Mouse (Mus musculus) fat pad, adult 2 months (tissue): ENCODE data around the gene Cst3.

ENCODE experiments used
- DNase-seq: peaks from one replicate; pipeline ENCODE4 v3.0.0-alpha.2; 2011; ENCODE audit warnings: low read depth, low spot score; ENCODE audit errors: extremely low read depth

Gene Cst3

DNA sequence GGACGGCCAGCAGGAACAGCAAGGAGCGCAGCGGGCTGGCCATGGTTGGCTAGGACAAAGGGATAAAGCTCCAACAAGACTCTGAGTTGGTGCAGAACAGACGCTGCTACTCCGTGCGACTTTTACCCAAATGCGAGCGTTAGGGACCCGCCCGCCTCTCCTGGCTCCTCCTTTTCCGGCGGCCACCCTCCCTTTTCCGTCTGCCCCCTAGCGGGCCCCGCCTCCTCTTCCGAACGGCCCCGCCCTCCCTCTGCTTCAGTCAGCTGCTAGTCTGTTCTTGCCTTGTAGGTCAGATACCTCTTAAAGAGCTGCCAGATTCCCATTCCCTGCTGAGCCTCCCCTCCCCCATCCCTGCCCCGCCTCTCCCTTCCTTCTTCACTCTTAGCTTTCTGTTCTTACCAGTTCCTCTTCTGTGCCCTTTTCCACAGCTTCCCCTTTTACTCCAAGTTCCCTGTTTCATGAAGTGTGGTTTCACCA, at the start of gene Cst3:
Gene Cst3 (minus strand): TSS at position 358 of the 477 bp plus-strand sequence.
- DNase-seq: no peak

DNA sequence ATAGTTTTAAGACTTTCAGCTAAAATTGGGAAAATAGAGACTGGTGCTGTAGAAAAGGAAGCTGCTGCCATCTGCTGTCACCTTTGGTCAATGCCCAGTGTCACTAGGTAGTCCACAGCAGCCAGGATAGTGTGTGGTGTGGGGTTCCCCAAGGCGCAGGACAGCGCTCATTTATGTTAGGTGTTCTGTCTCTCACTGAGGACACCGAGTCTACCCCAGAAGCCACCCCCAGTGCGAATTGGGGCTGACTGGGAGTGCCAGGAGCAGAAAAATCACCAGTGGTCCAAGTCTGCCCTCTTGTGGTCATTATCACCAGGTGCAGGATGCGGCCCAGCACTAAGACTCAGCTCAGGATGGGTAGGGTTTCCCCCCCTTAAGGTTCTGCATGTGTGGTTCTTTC, 26.8 kb upstream of the Cst3 start:
- no peak for DNase-seq

DNA sequence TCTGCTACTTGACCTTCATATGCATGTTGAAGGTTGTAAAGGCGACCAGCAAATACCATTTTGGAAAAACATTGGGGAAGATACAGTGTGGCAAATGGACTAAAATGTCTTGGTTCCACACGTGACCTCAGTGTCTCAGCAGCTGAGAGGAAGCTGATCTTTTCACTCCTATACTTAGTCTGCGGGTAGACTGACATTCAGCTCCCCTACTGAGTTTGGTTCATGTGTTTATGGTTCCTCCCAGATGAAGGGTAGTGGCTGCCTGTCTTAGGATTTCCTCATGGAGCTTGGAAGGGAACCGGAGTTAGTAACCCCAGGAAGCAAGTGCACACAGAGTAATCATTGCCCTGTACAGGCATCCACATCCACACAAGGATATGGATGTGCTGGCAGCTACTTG, 24.8 kb upstream of the Cst3 start:
- no peak for DNase-seq

DNA sequence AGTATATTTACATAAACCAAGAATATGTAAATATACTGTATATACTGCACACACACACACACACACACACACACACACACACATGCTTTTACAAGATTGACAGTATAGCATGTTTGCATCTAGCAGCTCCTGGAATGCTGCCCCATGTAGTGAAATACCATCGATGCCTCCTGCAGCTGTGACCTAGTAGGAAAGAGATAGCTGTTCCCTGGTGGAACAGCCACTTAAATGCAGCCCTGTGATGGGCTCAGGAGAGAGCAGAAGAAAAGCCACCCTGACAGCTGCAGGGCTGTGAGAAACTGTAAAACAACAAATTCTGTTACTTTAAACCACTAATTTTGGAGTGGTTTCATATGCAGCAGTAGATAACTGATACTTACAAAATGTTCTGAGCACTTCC, 20.7 kb upstream of the Cst3 start:
- DNase-seq: no peak

DNA sequence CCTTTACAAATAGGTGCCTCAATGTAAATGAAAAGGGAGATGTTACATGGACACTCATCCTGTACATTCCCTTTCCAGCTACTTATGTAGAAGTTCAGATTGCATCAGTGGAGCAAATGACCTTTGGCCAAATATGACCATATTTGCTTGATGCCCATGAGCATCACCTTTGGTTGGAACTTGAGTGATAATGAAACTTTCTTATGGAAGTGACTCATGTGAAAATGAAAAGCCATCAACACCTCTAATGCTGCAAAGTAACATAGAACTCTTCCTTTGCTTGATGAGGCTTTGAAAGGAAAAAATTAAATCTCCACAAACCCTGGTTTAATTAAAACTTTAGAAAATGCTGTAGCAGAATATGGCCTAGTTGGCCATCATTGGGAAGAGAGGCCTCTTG, 17.6 kb upstream of the Cst3 start:
- DNase-seq: no peak

DNA sequence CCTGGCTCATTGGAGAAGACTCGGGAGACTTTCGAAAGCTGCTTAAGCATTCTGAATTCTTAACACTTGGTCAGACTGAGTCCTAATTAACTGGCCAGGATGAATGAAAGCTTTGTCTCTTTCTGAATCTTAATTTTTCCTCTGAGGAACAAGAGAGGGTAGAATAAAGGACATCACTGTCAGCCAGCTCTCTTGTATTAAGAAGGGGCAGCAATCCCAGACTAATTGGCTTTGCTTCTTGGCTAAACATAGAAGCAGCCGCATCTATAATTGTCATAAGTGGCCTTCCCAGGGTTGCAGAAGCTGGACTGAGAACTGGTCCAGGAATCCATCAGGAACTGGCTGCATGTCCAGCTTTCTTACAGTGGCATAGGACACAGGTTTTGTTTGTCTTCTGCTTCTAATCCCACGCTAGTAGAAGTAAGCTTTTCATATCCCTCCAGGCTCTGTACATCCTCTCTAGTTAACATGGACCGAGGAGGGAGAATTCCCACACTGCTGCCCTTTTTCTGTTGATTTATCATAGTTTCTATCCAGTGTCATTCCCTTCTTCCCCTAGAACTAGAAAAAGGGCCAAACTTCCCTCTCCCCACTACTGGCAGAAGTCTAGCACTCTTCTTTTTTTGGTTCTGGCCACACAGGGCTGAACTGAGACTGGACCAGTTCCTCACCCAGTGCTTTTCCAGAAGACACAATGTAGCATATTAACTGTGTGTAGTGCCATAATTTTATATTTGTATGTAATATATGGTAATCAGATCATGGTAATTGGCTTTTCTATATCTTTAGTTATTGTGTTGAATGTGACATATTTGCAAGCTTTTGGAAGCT, 14.7 kb upstream of the Cst3 start:
- no peak for DNase-seq

DNA sequence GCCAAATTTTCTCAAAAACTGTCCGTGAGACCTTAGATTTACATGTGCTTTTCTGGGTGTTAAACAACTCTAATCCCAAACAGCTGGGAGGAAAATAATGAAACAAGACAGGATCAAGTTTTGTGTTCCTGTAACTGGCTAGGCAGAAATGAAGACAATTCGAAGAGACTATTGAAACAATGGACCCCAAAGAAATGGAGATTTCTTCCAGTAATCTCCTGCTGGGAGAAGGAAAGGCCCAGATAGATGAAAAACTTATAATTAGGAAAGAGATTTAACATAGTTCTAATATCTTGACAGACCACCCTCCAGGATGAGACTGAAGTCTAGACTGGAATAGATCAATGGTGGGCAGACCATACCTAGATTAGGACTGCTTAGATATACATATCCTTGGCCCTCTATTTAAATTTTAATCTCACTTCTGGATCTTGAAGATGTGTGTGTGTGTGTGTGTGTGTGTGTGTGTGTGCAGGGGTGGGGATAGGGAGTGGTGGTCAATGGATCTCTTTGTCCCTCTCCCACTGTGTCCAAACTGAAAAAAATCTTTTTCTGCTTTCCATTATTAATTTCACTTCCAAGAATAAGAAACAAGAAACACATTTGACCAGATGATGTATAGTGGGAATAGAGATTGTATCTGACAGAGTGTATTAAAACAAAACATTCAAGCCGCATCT, 14.0 kb upstream of the Cst3 start:
- DNase-seq: no peak

DNA sequence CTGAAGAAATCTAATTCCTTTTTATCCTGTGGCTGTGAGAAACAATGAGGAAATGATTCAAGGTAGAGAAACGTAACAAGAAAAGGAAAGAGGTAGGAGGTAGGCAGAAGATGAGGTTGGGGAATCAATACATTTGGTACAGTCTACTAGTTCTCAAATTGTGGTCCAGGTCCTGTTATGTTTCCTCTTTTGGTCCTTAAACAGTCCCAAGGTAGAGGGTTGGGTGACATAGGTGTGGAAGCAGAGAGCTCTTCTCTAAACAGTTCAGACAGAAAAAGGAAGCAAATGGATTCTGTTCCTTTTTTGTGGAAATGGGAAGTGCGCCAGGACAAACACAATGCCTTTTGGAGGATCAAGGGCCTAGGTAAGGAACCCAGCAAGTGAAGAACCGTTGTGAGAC, 13.4 kb upstream of the Cst3 start:
- no peak for DNase-seq

DNA sequence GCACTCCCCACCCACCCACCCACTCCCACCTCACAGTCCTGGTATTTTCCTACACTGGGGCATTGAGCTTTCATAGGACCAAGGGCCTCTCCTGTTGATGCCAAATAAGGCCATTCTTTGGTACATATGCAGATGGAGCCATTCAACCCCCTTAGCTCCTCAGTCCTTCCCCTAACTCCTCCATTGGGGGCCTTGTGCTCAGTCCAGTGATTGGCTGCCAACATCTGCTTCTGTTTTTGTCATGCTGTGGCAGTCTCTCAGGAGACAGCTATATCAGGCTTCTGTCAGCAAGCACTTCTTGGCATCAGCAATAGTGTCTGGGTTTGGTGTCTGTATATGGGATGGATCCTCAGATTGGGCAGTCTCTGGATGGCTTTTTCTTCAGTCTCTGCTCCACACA, 9.2 kb upstream of the Cst3 start:
- no peak for DNase-seq

DNA sequence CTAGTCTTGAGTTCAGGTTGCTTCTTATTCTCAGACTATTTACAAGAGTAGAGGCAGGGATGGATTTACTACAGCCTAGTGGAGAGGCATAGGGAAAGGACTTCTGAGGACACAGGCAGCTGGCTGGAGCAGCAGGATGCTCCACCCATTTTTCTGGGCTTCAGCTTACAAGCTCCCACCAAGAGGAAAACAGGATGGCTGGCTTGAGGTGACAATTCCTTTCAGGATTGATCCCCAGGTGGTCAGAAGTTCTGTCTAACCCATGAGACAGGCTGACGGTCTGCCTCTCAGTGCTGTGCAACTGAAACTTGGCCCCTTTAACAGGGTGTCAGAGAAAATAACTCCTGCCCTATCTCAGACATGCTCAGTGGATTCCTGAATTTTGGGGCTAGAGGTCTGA, 3.7 kb upstream of the Cst3 start:
- no peak for DNase-seq

DNA sequence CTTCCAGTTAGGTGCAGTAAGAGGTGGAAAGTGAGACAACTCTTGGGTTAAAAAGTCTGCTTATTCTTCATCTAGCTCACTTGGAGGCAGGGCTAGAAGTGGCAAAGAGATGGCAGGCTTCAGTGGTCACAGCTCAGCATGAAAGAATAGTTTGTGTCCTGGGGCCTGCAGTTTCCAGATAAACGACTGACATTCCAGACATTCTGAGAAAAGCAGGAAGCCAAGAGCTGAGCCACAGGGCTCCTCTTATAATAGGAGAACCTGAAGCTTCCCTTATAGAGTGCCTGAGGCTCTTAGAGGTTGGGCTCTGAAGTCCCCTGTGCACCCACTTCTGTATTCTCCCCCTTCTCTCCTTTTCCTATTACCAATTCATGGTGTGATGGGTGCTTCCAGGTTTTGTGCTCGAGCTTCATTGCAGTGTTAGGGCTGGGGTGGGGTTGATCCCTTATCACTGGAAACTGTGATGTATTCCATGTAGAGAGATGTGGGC, 3.2 kb upstream of the Cst3 start:
- DNase-seq: no peak

DNA sequence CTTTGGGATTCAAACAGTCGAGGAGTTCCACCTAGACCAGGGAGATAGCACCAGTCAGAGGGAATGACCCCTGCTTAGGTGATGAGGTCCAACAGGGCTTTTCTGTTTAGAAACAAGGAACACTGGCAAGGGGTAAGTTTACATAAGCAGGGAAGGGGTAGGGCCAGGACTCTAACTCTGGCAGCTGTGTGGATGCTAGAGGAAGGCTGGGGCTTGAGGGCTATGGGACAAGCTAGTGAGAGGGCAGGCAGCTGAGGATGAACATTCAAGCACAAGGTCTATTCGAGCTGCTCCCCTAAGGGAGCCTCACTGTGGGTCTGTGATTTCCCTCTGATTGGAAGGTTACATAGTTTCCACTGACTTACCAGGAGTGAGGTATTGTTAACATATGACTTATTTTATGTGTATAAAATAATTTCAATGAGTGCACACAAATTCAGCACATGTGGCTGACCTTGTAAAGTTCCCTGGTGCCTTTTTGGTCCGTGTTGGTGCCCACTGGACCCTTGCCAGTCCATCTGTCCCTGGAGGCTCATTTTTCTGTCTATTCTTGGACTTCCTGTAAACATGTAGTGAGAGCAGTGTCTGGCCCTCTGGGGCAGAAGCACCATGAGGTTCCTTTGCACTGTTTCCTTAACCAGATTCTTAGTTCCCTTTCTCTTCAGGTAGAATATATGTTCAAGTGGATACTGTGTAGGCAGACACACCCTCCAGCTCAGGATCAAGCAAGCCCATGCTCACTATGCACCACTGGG, 1.7 kb upstream of the Cst3 start:
- DNase-seq: no peak

DNA sequence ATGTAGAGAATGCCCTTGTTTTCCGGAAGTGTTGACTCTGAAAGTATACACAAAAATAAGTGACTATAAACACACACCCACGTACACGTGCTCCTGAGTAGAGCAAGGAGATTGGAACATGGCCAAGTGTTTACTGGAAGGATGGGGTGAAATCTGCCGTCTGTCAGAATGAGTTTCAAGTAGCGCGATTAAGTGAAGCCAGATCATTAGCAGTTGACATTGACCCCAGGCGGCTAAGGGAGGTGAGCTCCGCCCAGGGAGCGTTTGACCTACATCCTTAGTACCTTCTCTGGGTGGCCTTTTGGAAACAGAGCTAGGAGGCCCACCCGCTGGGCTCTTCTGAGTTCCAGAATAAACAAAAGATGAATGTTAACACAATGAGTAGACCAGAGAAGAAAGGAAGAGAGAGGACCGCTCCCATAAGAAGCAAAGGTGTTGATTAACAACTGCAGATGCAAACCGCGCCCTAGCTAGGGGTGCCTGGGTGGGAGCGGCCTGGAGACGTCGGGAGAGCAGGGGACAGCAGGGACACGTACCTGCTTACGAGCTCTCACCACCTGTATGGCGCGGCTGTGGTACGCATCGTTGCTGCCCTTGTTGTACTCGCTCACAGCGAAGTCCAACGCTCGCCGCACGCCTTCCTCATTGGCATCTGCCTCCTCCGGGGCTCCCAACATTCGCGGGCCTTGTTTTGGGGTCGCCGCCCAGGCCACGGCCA, 716 bp downstream of the Cst3 start:
- no peak for DNase-seq

DNA sequence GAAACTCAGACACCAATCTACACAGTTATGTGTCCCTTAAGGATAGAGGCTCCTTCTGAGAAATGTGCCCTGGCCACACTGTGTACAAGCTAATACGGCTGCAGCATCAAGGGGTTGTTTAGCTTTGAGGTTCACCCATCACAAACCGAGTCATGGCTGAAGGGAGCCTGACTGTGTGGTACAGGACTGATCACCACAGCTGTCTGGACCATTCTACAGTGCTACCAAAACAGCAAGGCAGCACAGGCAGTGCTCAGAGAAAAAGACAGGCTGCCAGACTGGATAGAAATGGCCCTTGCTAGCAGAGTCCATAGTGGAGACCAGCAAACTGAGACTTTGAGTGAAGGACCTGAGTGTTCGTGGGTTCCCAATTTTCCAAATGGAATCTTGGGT, 1.3 kb downstream of the Cst3 start:
- no peak for DNase-seq

DNA sequence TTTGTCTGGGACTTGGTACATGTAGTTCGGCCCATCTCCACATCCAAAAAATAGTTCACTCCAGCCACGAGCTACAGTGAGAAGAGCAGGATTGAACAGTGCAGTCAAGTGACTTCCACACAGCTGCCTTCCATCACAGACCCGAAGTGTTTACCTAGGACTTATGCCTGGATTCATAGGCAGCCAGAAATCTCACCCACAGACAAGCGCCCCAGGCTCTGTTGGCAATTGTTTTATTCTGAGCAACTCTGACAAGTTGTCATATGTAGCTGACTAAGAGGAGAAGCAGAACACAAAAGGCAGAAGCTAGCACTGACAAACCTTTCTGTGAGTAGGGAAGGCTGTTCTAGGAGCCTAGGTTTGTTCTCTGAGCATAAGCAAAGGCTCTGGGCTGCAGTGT, 2.6 kb downstream of the Cst3 start:
- no peak for DNase-seq

DNA sequence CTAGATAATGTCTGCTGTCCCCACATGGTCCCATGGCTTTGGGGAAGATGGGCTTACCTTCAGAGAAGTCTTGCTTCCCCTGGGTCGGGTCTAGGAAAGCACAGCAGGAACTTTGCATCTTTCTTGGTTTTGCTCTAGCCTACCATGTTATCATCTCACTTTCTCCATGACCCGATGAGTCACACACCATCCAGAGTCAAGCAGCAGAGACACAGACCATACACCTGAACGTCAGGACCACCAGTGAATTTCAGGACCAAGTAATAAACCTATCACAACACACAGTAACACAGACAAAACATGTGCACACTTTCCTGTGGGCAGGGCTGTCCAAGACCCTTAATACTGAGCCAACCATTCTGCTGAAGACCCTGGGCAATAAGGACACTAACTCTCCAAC, 5.0 kb downstream of the Cst3 start:
- no peak for DNase-seq

DNA sequence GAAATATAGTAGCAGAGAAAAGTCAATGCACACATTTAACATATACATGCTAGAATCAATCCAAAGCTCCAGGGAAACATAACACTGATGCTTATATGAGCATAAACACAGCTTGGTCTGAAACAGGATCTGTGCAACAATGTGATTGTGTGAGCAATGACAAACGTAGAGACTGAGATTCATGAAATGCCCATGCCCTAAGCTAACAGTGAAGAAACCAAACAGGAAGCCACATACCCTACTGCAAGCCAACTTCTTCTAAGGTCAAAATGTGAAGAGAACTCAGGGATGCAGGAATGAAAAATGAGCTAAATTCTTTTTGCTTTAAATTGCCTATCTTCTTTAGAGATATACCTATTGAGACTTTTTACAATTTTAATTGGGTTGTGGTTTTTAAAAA, 6.5 kb downstream of the Cst3 start:
- DNase-seq: no peak

DNA sequence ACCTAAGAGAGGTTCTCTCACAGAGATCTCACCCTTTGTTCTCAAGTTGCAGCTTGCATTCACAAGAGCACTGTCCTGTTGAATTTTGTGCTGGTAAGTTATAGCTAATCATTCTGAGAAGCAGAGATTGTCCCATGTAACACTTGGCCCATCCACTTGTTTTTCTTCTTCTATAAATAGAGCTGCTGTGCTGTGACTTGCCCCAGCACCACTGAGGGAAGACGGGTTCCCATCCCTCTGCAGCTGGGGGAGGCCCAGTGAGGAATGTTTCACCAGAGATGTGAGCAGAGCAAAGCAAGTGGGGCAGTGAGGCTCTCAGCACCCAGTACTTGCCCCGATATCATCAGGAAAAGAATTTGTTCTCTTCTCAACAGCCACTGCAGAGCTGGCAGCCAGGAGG, 10.5 kb downstream of the Cst3 start, which contains the start of gene 9230104L09Rik:
Gene 9230104L09Rik (minus strand): TSS at position 73 of the 400 bp plus-strand sequence.
- DNase-seq: no peak

DNA sequence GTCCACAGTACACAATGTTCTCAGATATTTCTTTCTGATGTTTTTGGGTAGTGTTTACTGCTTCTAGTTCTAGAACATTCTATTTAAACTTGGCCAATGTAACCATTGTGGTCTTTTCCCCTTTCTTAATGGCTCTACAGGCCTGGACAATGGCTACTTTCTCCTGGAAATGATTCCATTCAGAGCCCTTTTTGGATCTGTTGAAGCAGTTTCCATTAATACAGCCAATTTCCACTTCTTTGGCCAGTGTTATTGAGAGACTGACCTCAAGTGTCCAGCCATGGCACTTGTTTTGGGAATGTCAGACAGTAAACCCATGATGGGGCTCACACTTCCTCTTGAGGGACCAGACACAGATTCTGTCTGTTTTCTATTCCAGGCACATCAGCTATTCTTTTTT, 13.8 kb downstream of the Cst3 start:
- DNase-seq: no peak

DNA sequence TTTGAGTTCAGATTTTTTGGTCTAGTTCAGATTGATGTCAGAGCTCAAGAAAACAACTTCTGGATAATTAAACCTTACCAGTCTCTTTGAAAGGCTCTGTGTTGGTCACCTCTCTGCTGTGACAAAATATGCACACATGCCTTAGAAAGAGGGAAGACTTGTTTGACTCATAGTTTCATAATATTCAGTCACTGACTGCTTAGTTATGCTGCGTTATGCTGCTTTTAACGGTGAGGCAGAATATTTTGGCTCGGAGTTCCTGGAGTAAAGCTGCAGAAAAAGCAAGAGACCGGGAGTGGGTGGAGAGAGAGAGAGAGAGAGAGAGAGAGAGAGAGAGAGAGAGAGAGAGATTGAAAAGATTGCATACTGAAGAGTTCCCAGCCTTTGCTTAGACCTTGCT, 14.5 kb downstream of the Cst3 start:
- no peak for DNase-seq

DNA sequence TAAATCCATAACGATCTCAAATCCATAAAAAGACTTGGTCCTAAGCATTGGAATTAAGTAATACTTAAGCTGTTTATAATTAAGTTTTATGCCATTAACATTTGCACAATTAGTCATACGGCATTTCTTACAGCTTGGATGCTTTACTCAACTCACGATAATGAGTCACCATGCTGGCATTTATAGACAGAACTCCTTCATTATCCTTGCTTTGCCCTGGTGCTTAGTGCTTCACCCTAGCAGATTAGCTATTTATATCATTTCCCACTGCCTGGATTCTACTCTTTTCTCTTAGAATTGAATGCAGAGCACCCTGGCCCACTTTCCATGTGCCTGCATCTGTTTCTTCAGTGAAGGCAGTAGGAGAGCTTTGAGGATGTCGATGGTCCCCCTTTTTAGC, 18.0 kb downstream of the Cst3 start:
- no peak for DNase-seq
